Mouse (Mus musculus) embryo, embryonic 11.5 days (tissue): ENCODE measurements at regions not wholly inside any gene's neighbourhood (a gene's known extent, or its start where the extent isn't known, plus 50 kb on each side); places are given as distances from the start of the nearest gene placed in this dataset.

Experiments
- DNase-seq: peaks from one replicate; pipeline ENCODE4 v3.0.0-alpha.2; 2012; ENCODE audit warnings: low read depth, low spot score

GRCm38 (mm10) chr4:127758961-127759360 is 211.8 kb downstream of the CK137956 start:
- DNase-seq: no peak

GRCm38 (mm10) chr4:127756238-127756637 is 214.5 kb downstream of the CK137956 start:
- DNase-seq: no peak

GRCm38 (mm10) chr4:127750781-127751180 is 220.0 kb downstream of the CK137956 start:
- DNase-seq: no peak

- DNase-seq: no peak
These were observed 222.9 kb downstream of the CK137956 start for GRCm38 (mm10) chr4:127747876-127748275.

- no peak for DNase-seq
These were observed 234.0 kb downstream of the CK137956 start for GRCm38 (mm10) chr4:127736781-127737180.

GRCm38 (mm10) chr4:127736151-127736550 is 234.6 kb downstream of the CK137956 start:
- no peak for DNase-seq

GRCm38 (mm10) chr4:127734641-127735040 is 236.1 kb downstream of the CK137956 start:
- DNase-seq: no peak

GRCm38 (mm10) chr4:127718661-127719060 is 252.1 kb downstream of the CK137956 start:
- DNase-seq: no peak

GRCm38 (mm10) chr4:127712274-127712673 is 258.5 kb downstream of the CK137956 start:
- no peak for DNase-seq

GRCm38 (mm10) chr4:127710816-127711215 is 259.9 kb downstream of the CK137956 start:
- no peak for DNase-seq

- DNase-seq: no peak
These were observed 261.0 kb downstream of the CK137956 start for GRCm38 (mm10) chr4:127709746-127710145.

GRCm38 (mm10) chr4:127708186-127708585 is 262.6 kb downstream of the CK137956 start:
- no peak for DNase-seq

- no peak for DNase-seq
These were observed 263.6 kb downstream of the CK137956 start for GRCm38 (mm10) chr4:127707126-127707525.

GRCm38 (mm10) chr4:127701651-127702050 is 269.1 kb downstream of the CK137956 start:
- DNase-seq: no peak

GRCm38 (mm10) chr4:127689986-127690385 is 280.8 kb downstream of the CK137956 start:
- DNase-seq: no peak

- no peak for DNase-seq
These were observed 285.7 kb downstream of the CK137956 start for GRCm38 (mm10) chr4:127685021-127685420.

GRCm38 (mm10) chr4:127679391-127679790 is 291.4 kb downstream of the CK137956 start:
- no peak for DNase-seq

GRCm38 (mm10) chr4:127678437-127678836 is 292.3 kb downstream of the CK137956 start:
- no peak for DNase-seq

- DNase-seq: peak; percentile 8
These were observed 294.9 kb downstream of the CK137956 start for GRCm38 (mm10) chr4:127675745-127676315.

- DNase-seq: no peak
These were observed 302.0 kb upstream of the Gjb5 start for GRCm38 (mm10) chr4:127659950-127660349.

- no peak for DNase-seq
These were observed 293.6 kb upstream of the Gjb5 start for GRCm38 (mm10) chr4:127651601-127652000.

- DNase-seq: no peak
These were observed 290.0 kb upstream of the Gjb5 start for GRCm38 (mm10) chr4:127648011-127648410.

- no peak for DNase-seq
These were observed 289.2 kb upstream of the Gjb5 start for GRCm38 (mm10) chr4:127647189-127647588.
